Mouse (Mus musculus) testis, adult 2 months (tissue): ENCODE data around the gene Arhgef17. TPM values are rescaled to one million over a fixed set of nuclear protein-coding genes. Genes with fewer than 3 reads are reported as not detected.

ENCODE experiments used
- H3K27ac ChIP-seq: fragments of 200-500 bp; 2 replicates; pipeline ENCODE4 v1.5.1; 2012; ENCODE audit warnings: low read depth, low read length; ENCODE audit not compliant: control insufficient read depth, insufficient read depth
- H3K27me3 ChIP-seq: fragments of 200-500 bp; 2 replicates; pipeline ENCODE4 v1.6.1; 2012; ENCODE audit warnings: mild to moderate bottlenecking, low read length, moderate library complexity; ENCODE audit not compliant: control insufficient read depth, insufficient read depth
- H3K36me3 ChIP-seq: fragments of 200-500 bp; 2 replicates; pipeline ENCODE4 v1.6.1; 2012; ENCODE audit warnings: mild to moderate bottlenecking, low read length; ENCODE audit not compliant: control insufficient read depth, insufficient read depth
- H3K4me1 ChIP-seq: fragments of 200-500 bp; 2 replicates; pipeline ENCODE4 v1.6.1; 2012; ENCODE audit warnings: low read length; ENCODE audit not compliant: control insufficient read depth, insufficient read depth
- H3K4me3 ChIP-seq: fragments of 200-500 bp; 2 replicates; pipeline ENCODE4 v1.5.1; 2012; ENCODE audit warnings: low read depth, mild to moderate bottlenecking, low read length, moderate library complexity, mixed read lengths; ENCODE audit not compliant: control insufficient read depth
- CTCF ChIP-seq: fragments of 200-500 bp; IDR thresholded peaks from 2 replicates; pipeline ENCODE4 v1.5.1; 2012; ENCODE audit warnings: low read depth, mild to moderate bottlenecking, inconsistent platforms, low read length, moderate library complexity; ENCODE audit not compliant: control insufficient read depth, insufficient read depth, insufficient replicate concordance
- POLR2A ChIP-seq: fragments of 200-500 bp; IDR thresholded peaks from 2 replicates; pipeline ENCODE4 v1.6.1; 2012; ENCODE audit warnings: low read depth, mild to moderate bottlenecking, inconsistent platforms, low read length, moderate library complexity; ENCODE audit not compliant: control insufficient read depth
- polyA plus RNA-seq: library from polyadenylated mRNA; depleted of rRNA; stranded (reverse); fragments of >200 nt; gene quantifications from 2 replicates; pipeline ENCODE4 v1.2.3, GENCODE M21; 2012

The Arhgef17 gene
- polyA plus RNA-seq, 1 experiment: 2.8 TPM

DNA sequence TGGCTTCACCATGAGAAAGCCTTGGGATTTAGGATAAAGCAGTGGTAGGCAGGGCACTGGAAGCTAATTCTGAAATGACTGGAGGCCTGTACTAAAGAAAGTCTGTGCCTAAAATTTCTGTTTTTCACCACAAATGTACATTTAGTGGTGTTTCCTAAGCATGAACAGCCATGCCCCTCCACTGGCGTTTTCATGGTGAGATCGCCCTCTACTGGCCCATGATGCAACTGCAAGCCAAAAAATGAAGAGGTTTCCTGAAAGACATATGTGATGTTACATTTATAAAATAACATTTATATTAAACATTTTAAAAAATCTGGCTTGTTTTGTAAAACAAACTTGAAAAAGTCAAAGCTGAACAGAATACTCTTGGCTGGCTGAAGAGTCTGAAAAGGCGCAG lies 45.4 kb downstream of the Arhgef17 start:
- Histone ChIP-seq H3K27me3 (no peaks in the 10 kb centered on the region), H3K4me1 (no peaks in the 10 kb centered on the region), H3K4me3 (no peak overlapping the region), H3K27ac (no peak overlapping the region), H3K36me3 (no peaks in the 10 kb centered on the region)
- no peak for TF ChIP-seq POLR2A
- TF ChIP-seq CTCF: peak; percentile 81; the same call in 1 of the 2 replicates

DNA sequence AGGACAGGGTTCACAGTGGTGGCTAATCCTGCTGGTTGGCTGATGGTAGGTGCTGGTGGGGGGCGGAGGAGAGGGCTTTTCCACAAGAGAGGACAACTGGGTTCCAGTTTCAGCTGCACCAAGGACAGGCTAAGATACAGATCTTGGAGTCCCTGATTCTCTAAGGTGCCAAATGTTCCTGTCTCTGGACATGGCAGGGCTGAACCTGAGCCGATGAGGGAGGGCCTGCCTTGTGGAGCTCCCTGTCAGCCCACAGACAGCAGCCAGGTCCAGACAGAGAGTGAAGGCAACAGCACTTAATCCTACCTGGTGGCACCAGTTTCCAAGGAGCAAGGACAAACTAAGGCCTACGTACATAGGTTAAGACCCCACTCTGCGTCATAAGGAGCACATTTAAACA lies 47.4 kb downstream of the Arhgef17 start:
- Histone ChIP-seq H3K4me1 (no peaks in the 10 kb centered on the region; the same call in 1 of the 2 replicates), H3K27ac (no peak overlapping the region), H3K27me3 (no peaks in the 10 kb centered on the region), H3K36me3 (no peaks in the 10 kb centered on the region), H3K4me3 (no peak overlapping the region)
- TF ChIP-seq CTCF (no peak), POLR2A (no peak)

GRCm38 (mm10) chr7:100881950-100882349 lies 50.0 kb downstream of the Arhgef17 start:
- Histone ChIP-seq H3K4me3 (no peak overlapping the region), H3K27ac (no peak overlapping the region), H3K4me1 (no peaks in the 10 kb centered on the region; the same call in 1 of the 2 replicates), H3K27me3 (no peaks in the 10 kb centered on the region), H3K36me3 (no peaks in the 10 kb centered on the region)
- TF ChIP-seq CTCF (no peak), POLR2A (no peak)

DNA sequence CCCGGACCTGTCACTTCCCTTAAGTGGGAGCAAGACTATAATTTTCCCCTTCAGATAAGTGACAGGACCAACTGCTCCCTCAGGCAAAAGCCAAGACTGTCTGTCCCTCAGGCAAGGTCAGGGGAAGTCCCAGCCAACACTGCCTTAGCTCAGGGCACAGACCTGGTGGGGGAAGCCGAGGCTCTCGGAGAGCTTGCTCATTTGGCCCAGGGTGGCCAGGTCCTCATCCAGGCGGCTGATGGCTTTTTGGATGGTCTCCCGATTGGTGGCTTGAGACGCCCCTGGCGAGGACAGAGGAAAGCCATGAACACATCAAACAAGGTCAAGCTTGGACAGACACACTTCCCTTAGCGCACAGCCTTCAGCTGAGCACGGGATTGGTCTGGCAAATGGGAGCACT lies 50.4 kb downstream of the Arhgef17 start:
- TF ChIP-seq CTCF (no peak), POLR2A (no peak)
- no peak overlapping the region for H3K4me3 ChIP-seq
- H3K27me3 ChIP-seq: no peaks in the 10 kb centered on the region
- no peaks in the 10 kb centered on the region; the same call in 1 of the 2 replicates for H3K4me1 ChIP-seq
- H3K36me3 ChIP-seq: no peaks in the 10 kb centered on the region
- no peak overlapping the region for H3K27ac ChIP-seq

GRCm38 (mm10) chr7:100879595-100879994 lies 52.3 kb downstream of the Arhgef17 start:
- no peaks in the 10 kb centered on the region for H3K36me3 ChIP-seq
- no peaks in the 10 kb centered on the region; the same call in 1 of the 2 replicates for H3K4me1 ChIP-seq
- no peak overlapping the region for H3K4me3 ChIP-seq
- TF ChIP-seq CTCF (peak; percentile 24; the same call in 1 of the 2 replicates), POLR2A (no peak)
- no peak overlapping the region for H3K27ac ChIP-seq
- no peaks in the 10 kb centered on the region for H3K27me3 ChIP-seq

DNA sequence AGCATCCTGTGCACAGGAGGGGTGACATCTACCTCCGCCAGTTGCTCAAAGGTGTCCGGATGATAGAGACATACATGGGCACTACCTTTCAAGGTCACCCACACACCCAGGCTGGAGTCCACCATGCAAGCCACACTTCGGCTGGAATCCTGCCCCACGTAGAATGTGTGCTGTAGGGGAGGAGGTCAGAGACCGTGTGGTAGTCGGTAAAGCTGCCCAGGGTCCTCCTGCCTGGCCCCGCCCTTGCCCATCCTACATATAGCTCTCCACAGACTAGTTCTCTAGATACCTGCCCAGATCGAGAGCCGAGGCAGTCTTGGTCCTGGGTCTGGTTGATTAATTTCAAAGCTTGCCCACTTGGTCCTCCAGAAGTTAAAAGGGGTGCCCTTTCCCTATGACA lies 55.1 kb downstream of the Arhgef17 start:
- no peak for TF ChIP-seq CTCF

DNA sequence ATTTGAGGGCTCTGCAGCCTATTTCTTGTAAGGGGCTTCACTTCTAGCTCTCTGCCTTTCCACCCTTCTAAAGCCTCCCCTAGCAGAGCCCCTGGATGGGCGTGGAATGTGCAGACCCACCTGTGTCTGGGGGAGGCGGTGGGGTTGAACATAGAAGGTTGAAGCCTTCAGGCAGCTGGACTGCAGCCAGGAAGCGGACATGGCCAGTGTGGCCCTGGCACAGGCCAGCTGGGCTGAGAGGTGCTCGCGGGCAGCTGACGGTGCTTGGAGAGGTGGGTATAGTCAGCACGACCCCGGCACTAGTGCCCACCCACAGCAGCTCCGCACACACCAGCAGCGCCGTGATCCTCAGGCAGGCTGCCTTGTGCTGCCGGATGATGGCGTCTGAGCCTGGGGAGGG lies 55.6 kb downstream of the Arhgef17 start:
- H3K27ac ChIP-seq: no peak overlapping the region
- H3K27me3 ChIP-seq: no peaks in the 10 kb centered on the region
- H3K4me1 ChIP-seq: no peaks in the 10 kb centered on the region; the same call in 1 of the 2 replicates
- no peak overlapping the region for H3K4me3 ChIP-seq
- H3K36me3 ChIP-seq: no peaks in the 10 kb centered on the region
- no peak for TF ChIP-seq POLR2A
- TF ChIP-seq CTCF: no peak

More for the DNA sequence above, 55.1 kb downstream of the Arhgef17 start:
- H3K4me1 ChIP-seq: no peaks in the 10 kb centered on the region; the same call in 1 of the 2 replicates
- H3K4me3 ChIP-seq: no peak overlapping the region
- no peak overlapping the region for H3K27ac ChIP-seq
- H3K36me3 ChIP-seq: no peaks in the 10 kb centered on the region
- H3K27me3 ChIP-seq: no peaks in the 10 kb centered on the region

DNA sequence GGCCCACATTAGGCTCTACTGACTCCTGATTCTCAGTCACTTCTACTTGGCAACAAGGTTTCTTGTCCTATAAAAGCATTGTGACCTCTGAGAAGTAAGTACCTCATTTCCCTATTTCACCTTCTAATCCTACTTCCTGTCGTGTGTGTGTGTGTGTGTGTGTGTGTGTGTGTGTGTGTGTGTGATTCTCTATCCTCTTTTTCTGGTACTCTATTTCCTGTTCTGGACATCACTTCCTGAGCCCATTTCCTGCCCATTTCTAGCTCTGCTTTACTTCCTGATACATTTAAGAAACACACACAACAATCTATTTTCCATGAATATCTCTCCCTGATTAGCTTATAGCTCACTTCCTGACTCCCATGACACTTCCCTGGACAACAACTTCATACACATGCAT lies 56.1 kb downstream of the Arhgef17 start:
- Histone ChIP-seq H3K4me1 (no peaks in the 10 kb centered on the region; the same call in 1 of the 2 replicates), H3K36me3 (no peaks in the 10 kb centered on the region), H3K27me3 (no peaks in the 10 kb centered on the region), H3K27ac (no peak overlapping the region), H3K4me3 (no peak overlapping the region)
- TF ChIP-seq POLR2A (no peak), CTCF (no peak)
